Mouse (Mus musculus) lung, embryonic 15.5 days (tissue): Measurements from ENCODE around the gene Cdh1. TPM values are rescaled to one million over a fixed set of nuclear protein-coding genes. Genes with fewer than 3 reads are reported as not detected.
"Not testable (repeated sequence)": the region's sequence is repeated elsewhere in the genome, so short reads cannot be mapped to it uniquely, and the experiment has no call there.

Experiments used
- ATAC-seq: fragments of 200-750 bp; cut with Nextera tagmentation; 2 replicates; pipeline ENCODE4 v1.8.0; 2017; ENCODE audit warnings: moderate number of reproducible peaks, borderline replicate concordance; ENCODE audit not compliant: low FRiP score, low TSS enrichment; ENCODE audit errors: extremely low read depth
- H3K27ac ChIP-seq: fragments of 300-500 bp; sonication (generic); 2 replicates; pipeline ENCODE4 v1.5.1; 2015; ENCODE audit warnings: moderate library complexity, mild to moderate bottlenecking, inconsistent platforms
- H3K27me3 ChIP-seq: fragments of 300-500 bp; sonication (generic); 2 replicates; pipeline ENCODE4 v1.6.1; 2015; ENCODE audit warnings: inconsistent platforms
- H3K36me3 ChIP-seq: fragments of 300-500 bp; sonication (generic); 2 replicates; pipeline ENCODE4 v1.6.1; 2015; ENCODE audit warnings: inconsistent platforms
- H3K4me1 ChIP-seq: fragments of 300-500 bp; sonication (generic); 2 replicates; pipeline ENCODE4 v1.6.1; 2015; ENCODE audit warnings: inconsistent platforms
- H3K4me2 ChIP-seq: fragments of 300-500 bp; sonication (generic); 2 replicates; pipeline ENCODE4 v1.6.1; 2015; ENCODE audit warnings: inconsistent platforms, mild to moderate bottlenecking, moderate library complexity
- H3K4me3 ChIP-seq: fragments of 300-500 bp; sonication (generic); 2 replicates; pipeline ENCODE4 v1.5.1; 2015; ENCODE audit warnings: mild to moderate bottlenecking, inconsistent platforms
- H3K9ac ChIP-seq: fragments of 300-500 bp; sonication (generic); 2 replicates; pipeline ENCODE4 v1.6.1; 2015; ENCODE audit warnings: inconsistent platforms
- H3K9me3 ChIP-seq: fragments of 300-500 bp; sonication (generic); 2 replicates; pipeline ENCODE4 v1.6.1; 2016; ENCODE audit warnings: inconsistent platforms
- WGBS: fragments of 180-500 bp; shearing (Covaris S2); methylation state at CpG from one replicate; pipeline ENCODE4 v1.1.7; 2015; 5-methylcytosine and 5-hydroxymethylcytosine counted together
- polyA plus RNA-seq: library from polyadenylated mRNA; unstranded; fragments of >200 nt; fragmentation: Nextera tagmentation; extraction: Ambion mirVana; gene quantifications from 2 replicates; pipeline ENCODE4 v1.2.1, GENCODE M21; 2015

Cdh1 gene
- 106 and 117 TPM in 2 replicates for polyA plus RNA-seq

DNA sequence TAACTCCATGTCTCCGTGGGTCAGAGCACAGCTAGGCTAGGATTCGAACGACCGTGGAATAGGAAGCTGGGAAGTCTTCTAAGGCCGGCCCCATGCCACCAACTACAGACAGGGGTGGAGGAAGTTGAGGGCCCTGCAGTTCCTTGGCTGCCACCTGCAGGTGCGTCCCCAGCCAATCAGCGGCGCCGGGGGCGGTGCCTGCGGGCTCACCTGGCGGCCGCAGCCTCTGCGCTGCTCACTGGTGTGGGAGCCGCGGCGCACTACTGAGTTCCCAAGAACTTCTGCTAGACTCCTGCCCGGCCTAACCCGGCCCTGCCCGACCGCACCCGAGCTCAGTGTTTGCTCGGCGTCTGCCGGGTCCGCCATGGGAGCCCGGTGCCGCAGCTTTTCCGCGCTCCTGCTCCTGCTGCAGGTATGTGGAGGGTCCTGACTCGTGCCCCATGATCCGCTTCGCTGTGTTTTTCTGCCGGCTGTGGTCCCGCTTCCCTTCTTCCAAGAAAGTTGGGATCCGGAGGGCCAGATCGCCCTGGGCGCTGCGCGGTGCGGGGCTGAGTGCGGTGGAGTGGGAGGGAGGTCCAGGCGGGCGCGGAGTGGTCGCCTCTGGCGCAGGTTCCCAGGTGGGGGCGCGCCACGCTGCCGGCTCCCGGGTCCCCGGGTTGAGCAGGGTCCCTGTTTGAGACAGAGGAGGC, at the start of gene Cdh1:
TSS of gene Cdh1 (plus strand) at position 221 of the 689 bp plus-strand sequence.
- peak within 1 kb of the TSS; percentile 88 for H3K27ac ChIP-seq
- ATAC-seq = peak; percentile 83

DNA sequence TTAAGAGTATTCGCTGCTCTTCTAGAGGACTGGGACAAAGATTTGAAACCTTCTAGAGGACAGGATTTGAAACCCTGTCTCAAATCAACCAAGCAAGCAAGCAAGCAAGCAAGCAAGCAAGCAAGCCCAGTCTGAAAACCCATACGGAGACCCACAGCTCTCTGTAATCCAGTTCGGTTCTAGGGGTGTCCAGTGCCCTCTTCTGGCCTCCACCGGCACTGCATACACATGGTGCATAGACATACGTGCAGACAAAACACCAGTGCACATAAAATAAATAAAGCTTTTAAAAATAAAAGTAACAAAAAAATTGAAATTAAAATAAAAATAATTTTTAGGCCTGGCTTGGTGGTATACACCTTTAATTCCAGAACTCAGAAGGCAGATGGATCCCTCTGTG, 49.1 kb upstream of the Cdh1 start:
- H3K4me2 ChIP-seq = no peak overlapping the region
- H3K4me1 ChIP-seq = no peaks in the 10 kb centered on the region
- H3K4me3 ChIP-seq = no peak overlapping the region
- no peaks in the 10 kb centered on the region for H3K9me3 ChIP-seq
- no peak for ATAC-seq
- H3K27me3 ChIP-seq = no peaks in the 10 kb centered on the region
- H3K36me3 ChIP-seq = peaks cover 2% of the 10 kb centered on the region; the same call in 1 of the 2 replicates
- H3K9ac ChIP-seq = no peak overlapping the region
- 96% methylated on average over 5 of the region's 5 CpGs for WGBS
- H3K27ac ChIP-seq = no peak overlapping the region

More for the DNA sequence above, at the start of gene Cdh1:
- peaks cover 19% of the 10 kb centered on the region for H3K4me1 ChIP-seq
- peak within 1 kb of the TSS; percentile 53 for H3K4me2 ChIP-seq
- H3K27me3 ChIP-seq = peaks cover 48% of the 10 kb centered on the region
- WGBS = under 1% methylated on average over 53 of the region's 53 CpGs
- peak within 1 kb of the TSS; percentile 52 for H3K4me3 ChIP-seq
- H3K9ac ChIP-seq = peak within 1 kb of the TSS; percentile 64
- no peaks in the 10 kb centered on the region for H3K9me3 ChIP-seq
- no peaks in the 10 kb centered on the region for H3K36me3 ChIP-seq

DNA sequence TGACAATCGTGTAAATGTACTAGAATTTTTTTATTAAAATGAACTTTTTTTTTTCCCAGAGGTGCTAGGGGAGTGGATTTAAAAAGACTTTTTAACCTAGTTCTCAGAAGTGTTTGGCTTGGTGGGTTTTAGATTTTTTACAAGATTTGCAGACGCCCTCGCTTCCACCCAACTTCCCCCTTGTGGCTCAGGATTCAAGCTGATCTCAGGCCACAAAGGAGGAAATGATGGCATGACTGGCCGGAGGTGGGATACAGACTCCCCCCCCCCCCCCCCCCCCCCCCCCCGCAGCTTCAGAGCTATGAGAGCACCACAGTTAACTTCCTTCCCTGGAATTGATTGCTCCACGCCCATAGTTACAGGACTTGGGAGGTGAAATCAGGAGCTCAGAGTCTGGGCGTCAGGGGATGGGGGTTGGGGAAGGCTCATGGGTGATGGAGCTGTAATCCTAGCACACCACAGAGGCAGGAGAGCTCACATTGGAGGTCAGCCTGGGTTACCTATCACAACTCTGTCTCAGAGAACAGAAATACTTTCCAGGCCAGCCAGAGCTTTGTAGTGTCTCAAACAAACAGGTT, 47.0 kb upstream of the Cdh1 start:
- Histone ChIP-seq H3K27me3 (no peaks in the 10 kb centered on the region), H3K4me3 (no peak overlapping the region), H3K9ac (no peak overlapping the region), H3K36me3 (peaks cover 2% of the 10 kb centered on the region; the same call in 1 of the 2 replicates), H3K27ac (no peak overlapping the region), H3K4me1 (0 out of 2 replicates have a peak, but pooled peaks cover under 1% of the 10 kb centered on the region), H3K4me2 (no peak overlapping the region), H3K9me3 (no peaks in the 10 kb centered on the region)
- no peak for ATAC-seq
- WGBS = 62% methylated on average over 6 of the region's 7 CpGs

DNA sequence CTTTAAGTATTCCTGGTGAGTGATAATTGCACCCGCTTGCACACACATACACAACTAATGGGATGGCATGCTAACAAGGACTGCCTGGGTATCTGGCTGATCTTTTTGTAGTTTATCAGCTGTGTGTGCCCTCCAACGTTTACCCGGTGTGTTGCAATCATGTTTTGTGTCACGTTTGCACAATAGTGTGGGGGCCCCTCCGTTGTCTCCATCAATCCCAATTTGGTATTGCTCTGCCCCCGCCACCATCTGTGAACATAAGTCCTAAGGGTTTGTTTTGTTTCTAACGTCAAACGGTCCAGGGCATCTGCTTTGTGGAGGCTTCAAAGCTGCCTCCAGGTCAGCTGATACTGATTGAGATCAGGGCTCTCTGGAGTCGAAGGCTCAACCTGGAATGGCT, 43.3 kb upstream of the Cdh1 start:
- H3K4me2 ChIP-seq = no peak overlapping the region
- ATAC-seq = no peak

DNA sequence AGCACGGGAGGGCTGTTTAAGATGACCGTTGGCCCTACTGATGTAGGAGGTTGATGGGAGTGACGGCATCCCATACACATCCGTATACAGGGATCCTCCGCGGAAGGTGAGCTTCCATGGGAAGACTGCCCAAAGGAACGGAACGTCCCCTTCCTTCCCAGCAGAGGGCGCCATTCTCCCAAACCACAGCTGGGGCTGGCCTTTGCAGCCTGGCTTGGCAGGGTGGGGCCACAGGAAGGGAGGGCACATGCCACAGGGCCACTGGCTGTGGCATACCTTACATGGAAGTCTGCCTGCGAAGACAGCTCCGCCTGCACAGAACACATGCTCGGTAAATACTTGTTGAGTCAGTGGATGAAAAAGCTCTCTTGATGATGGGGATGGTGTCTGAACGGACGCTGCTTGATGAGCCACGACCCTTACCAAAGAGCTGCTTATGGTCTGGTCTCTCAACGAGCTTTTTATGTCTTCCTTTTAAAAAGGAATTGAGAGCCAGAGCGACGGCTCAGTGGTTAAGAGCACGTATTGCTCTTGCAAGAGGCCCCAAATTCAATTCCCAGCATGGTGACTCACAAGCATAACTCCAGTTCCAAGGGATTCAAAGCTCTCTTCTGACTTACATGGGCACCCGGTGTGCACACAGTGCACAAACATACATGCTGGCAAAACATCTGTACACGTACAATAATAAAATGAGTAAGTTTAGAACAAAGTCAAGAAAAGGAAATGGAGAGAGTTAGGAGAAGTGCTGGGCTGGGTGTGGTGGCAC, 41.9 kb upstream of the Cdh1 start:
- no peak overlapping the region; the same call in 1 of the 2 replicates for H3K4me2 ChIP-seq

More for the DNA sequence above, 43.3 kb upstream of the Cdh1 start:
- H3K9me3 ChIP-seq = no peaks in the 10 kb centered on the region
- H3K36me3 ChIP-seq = no peaks in the 10 kb centered on the region; the same call in 1 of the 2 replicates
- H3K27me3 ChIP-seq = no peaks in the 10 kb centered on the region
- H3K27ac ChIP-seq = no peak overlapping the region
- H3K4me3 ChIP-seq = no peak overlapping the region
- H3K4me1 ChIP-seq = 0 out of 2 replicates have a peak, but pooled peaks cover 5% of the 10 kb centered on the region
- 35% methylated on average over 9 of the region's 9 CpGs for WGBS
- H3K9ac ChIP-seq = no peak overlapping the region

DNA sequence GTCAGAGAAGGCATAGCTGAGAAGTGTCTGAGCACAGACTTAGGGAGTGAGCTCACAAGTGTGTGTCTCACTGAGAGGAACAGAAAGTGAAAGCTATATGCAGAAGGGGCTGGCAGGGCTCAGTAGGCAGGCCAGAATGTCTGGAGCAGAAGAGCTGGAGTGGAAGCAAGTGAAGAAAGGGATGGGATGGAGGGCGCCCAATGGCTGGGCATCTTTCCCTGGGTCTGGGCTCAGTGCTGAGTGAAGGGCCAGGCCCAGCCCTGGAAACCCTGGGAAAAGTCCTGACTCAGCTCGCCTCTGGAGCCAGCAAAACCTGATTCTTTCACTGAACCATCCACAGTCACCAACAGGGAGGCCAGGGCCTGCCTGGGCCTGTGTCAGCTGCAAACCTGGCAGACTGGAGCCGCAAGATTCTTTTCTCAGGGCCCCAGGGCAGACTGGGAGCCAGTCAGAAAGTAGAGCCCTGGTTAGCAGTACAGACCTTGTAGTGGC, 39.4 kb upstream of the Cdh1 start:
- WGBS = 54% methylated on average over 3 of the region's 3 CpGs
- no peaks in the 10 kb centered on the region for H3K27me3 ChIP-seq
- H3K9ac ChIP-seq = no peak overlapping the region
- H3K27ac ChIP-seq = peak overlapping the region; percentile 74
- 0 out of 2 replicates have a peak, but pooled peaks cover 5% of the 10 kb centered on the region for H3K4me1 ChIP-seq
- H3K4me2 ChIP-seq = no peak overlapping the region
- no peaks in the 10 kb centered on the region for H3K9me3 ChIP-seq
- H3K36me3 ChIP-seq = no peaks in the 10 kb centered on the region
- peak; percentile 36; the same call in 1 of the 2 replicates for ATAC-seq
- H3K4me3 ChIP-seq = no peak overlapping the region

More for the DNA sequence above, 41.9 kb upstream of the Cdh1 start:
- H3K27me3 ChIP-seq = no peaks in the 10 kb centered on the region
- no peak overlapping the region for H3K9ac ChIP-seq
- no peaks in the 10 kb centered on the region for H3K36me3 ChIP-seq
- ATAC-seq = peak; percentile 52; the same call in 1 of the 2 replicates
- 0 out of 2 replicates have a peak overlapping the region, but pooled peaks have one; percentile 14 for H3K27ac ChIP-seq
- H3K4me3 ChIP-seq = no peak overlapping the region
- 22% methylated on average over 21 of the region's 21 CpGs for WGBS
- H3K4me1 ChIP-seq = 0 out of 2 replicates have a peak, but pooled peaks cover 5% of the 10 kb centered on the region
- H3K9me3 ChIP-seq = no peaks in the 10 kb centered on the region

DNA sequence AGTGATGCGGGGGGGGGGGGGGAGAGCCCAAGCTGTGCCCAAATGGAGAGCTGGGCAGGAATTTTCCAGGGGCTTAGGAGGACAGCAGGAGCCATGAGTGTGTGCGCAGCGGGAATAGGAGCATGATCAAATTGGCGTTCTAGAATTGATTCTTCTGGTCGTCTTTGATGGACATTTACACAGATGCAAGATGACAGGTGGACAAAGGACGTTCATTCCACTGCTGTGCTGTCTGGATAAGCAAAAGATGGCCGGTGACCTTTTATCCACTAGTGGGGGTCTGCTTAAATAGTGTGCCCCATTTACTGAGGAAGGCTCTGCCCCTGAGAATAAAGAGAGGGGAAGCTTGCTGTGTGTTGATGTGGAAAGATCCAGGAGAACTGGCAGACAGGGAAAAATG, 34.1 kb upstream of the Cdh1 start:
- WGBS = 71% methylated on average over 7 of the region's 7 CpGs
- no peak overlapping the region for H3K4me3 ChIP-seq

DNA sequence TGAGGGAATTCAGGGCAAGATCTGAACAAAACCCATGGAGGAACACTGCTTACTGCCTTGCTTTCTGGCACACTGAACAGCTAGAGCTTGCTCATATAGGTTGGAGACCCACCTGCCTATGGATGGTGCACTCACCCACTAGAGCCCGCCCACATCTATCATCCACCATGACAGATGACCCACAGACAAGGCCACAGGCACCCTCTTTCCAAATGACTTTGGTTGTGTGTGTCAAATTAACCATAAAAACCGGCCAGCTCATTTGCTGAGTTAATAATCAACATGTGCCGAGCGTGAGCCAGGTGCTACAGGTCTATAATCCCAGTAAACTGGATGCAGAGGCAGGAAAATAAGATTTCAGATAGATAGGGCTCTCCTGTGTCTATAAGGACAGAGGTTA, 32.8 kb upstream of the Cdh1 start:
- no peak overlapping the region for H3K27ac ChIP-seq
- 74% methylated on average over 4 of the region's 4 CpGs for WGBS

More for the DNA sequence above, 34.1 kb upstream of the Cdh1 start:
- no peaks in the 10 kb centered on the region for H3K27me3 ChIP-seq
- no peak for ATAC-seq
- no peak overlapping the region for H3K27ac ChIP-seq
- H3K4me2 ChIP-seq = no peak overlapping the region
- H3K9me3 ChIP-seq = no peaks in the 10 kb centered on the region
- no peaks in the 10 kb centered on the region for H3K36me3 ChIP-seq
- peaks cover 6% of the 10 kb centered on the region for H3K4me1 ChIP-seq
- H3K9ac ChIP-seq = no peak overlapping the region

DNA sequence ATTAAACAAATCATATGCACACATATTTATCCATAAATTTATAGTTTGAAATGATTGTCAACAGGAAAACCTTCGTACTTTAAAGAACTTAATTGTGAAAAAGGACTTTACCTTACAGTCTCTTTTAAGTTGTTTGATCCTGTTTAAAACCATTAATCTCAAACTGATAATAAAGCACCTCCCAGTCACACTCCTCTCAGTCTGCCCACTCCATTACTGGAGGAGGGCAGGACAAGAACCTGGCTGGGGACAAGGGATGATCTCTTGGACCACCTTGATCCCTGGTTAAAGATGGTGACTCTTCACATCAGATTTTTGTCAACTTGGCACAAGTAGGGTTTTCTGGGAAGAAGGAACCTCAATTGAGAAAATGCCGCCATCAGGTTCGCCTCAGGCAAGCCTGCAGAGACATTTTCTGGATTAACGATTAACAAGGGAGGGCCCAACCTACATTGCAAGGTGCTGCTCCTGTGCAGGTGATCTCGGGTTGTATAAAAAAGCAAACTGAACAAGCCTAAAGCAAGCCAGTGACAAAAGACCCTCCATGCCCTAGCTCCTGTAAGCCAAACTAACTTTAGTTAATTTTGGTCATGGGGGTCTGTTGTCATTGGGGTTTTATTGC, 31.5 kb upstream of the Cdh1 start:
- H3K27ac ChIP-seq = peak overlapping the region; percentile 31
- H3K27me3 ChIP-seq = no peaks in the 10 kb centered on the region
- no peaks in the 10 kb centered on the region for H3K9me3 ChIP-seq
- ATAC-seq = no peak
- no peaks in the 10 kb centered on the region for H3K36me3 ChIP-seq
- H3K9ac ChIP-seq = no peak overlapping the region
- WGBS = 62% methylated on average over 5 of the region's 5 CpGs
- H3K4me1 ChIP-seq = peaks cover 9% of the 10 kb centered on the region
- H3K4me3 ChIP-seq = no peak overlapping the region
- no peak overlapping the region for H3K4me2 ChIP-seq

More for the DNA sequence above, 32.8 kb upstream of the Cdh1 start:
- no peak overlapping the region for H3K4me2 ChIP-seq
- no peaks in the 10 kb centered on the region for H3K9me3 ChIP-seq
- H3K36me3 ChIP-seq = no peaks in the 10 kb centered on the region
- no peak for ATAC-seq
- H3K27me3 ChIP-seq = no peaks in the 10 kb centered on the region
- H3K9ac ChIP-seq = no peak overlapping the region
- H3K4me1 ChIP-seq = peaks cover 6% of the 10 kb centered on the region
- H3K4me3 ChIP-seq = no peak overlapping the region

DNA sequence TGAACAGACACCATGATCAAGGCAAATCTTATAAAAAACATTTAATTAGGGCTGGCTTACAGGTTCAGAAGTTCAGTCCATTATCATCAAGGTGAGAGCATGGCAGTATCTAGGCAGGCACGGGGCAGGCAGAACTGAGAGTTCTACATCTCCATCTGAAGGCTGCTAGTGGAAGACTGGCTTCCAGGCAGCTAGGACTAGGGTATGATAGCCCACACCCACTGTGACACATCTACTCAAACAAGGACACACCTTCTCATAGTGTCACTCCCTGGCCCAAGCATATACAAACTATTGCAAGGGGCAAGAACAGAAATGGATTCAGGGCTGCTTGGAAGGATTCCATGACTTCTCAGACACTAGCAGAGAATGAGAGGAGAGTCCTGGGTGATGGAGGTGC, 31.0 kb upstream of the Cdh1 start:
- WGBS = 55% methylated on average over 1 of the region's 1 CpGs
- H3K4me3 ChIP-seq, H3K9me3 ChIP-seq, ATAC-seq, H3K4me2 ChIP-seq, H3K27me3 ChIP-seq, H3K36me3 ChIP-seq, H3K9ac ChIP-seq: not testable (repeated sequence)
- peaks cover 14% of the 10 kb centered on the region for H3K4me1 ChIP-seq
- peak overlapping the region; percentile 31; the same call in 1 of the 2 replicates for H3K27ac ChIP-seq

DNA sequence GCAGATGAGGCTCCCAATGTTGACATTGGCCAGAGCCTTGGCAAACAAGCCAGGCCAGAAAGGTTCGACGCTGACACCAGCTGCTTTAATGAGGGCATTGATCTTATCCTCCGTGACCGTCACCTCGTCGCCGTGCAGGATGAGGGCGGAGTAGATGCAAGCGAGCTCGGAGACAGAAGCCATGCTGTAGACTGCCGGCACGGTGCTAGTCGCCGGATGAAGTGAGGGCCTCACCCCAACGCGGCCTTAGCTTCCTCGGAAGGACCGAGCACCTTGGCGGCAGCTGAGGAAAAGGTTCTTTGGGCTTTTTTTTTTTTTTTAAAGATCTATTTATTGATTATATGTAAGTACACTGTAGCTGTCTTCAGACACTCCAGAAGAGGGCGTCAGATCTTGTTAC, 30.0 kb upstream of the Cdh1 start, which contains the start of gene Gm10073:
TSS of gene Gm10073 (minus strand) at position 294 of the 400 bp plus-strand sequence.
- Histone ChIP-seq H3K4me1 (peaks cover 24% of the 10 kb centered on the region), H3K4me2 (peak within 1 kb of the TSS; percentile 24; the same call in 1 of the 2 replicates)
- not testable (repeated sequence) for H3K9me3 ChIP-seq, ATAC-seq, H3K36me3 ChIP-seq, H3K4me3 ChIP-seq, H3K9ac ChIP-seq, H3K27ac ChIP-seq, H3K27me3 ChIP-seq
- 24% methylated on average over 20 of the region's 20 CpGs for WGBS
